Mouse (Mus musculus): ENCODE measurements at regions not wholly inside any gene's neighbourhood (a gene's known extent, or its start where the extent isn't known, plus 50 kb on each side); places are given as distances from the start of the nearest gene placed in this dataset.
A peak's percentile ranks its signal among the peaks of the same experiment; 100 is the strongest.

DNA sequence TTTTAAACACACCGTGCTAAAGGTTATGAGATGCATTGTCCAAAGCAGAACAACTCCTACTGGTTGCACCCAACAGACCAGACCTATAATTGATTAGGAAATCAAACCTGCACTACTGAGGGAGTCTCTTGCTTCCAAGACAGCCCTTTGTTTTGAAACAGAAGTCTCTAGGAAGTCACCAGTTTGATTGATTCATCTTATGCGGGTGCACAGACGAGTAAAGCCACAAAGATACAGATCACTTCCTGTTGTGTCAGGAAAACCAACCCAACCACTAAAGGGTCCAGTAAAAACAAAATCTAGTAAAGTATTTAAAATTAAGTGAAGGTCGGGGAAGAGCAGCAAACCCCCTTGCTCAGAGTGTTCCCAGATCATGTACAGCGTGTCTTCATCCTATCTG, 58.3 kb upstream of the N6amt1 start:
- DNase-seq (ENCODE audit: low read depth, low spot score), result no peak

DNA sequence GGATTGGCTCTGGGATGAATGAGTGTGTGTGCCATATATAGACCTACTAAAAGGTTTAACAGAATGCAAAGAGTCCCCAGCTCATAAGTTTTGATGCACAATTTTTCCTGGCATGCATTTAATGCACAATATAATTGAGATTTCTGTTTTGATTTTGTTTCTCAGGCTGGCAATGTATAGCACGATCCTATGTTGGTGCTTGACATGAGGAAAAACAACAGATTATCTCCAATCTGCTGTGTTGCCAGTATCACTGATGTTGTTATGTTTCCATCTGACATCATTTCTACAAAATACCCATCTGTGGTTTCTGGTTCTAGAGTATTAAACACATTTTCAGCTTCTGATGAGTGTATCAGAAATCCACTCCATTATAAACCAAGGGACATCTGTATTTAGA, 61.2 kb upstream of the N6amt1 start:
- no peak for DNase-seq (ENCODE audit: low read depth, low spot score)

DNA sequence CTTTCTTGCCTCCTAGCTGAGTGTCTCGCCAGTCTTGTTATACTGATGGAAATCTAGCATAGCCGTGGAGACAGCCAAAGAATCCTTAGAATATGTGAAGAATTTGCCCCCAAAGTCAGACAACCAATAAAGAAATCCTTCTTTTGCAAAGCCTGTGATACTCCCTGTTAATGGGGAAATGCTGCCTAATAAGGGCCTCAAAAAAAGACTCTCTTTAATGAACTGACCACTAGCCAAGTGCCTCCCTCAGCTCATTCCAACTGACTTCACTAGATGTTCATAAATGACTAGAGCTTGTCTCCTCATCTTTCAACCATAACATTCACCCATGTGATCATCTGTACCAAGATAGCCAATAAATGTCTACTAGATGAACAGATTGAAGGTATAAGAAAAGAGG, 62.3 kb upstream of the N6amt1 start:
- no peak for DNase-seq (ENCODE audit: low read depth, low spot score)

DNA sequence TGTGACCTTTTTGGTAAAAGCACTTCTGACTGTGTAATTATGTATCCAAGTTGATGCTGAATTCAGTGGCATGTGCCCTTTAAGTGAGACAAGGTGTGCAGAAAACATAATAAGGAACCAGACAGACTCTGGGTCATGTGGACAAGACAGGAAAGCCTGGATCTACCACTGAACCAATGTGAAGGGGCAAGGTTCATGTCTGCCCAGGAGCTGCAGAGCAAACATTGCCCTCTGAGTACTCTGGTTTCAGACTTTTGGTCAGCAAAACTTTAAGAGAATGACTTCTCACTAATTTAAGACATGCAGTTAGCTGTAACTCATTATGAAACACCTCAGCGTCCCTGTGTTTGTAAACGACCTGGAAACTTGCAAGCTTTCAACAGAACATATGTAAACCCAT, 68.3 kb upstream of the N6amt1 start:
- DNase-seq (ENCODE audit: low read depth, low spot score), result no peak

DNA sequence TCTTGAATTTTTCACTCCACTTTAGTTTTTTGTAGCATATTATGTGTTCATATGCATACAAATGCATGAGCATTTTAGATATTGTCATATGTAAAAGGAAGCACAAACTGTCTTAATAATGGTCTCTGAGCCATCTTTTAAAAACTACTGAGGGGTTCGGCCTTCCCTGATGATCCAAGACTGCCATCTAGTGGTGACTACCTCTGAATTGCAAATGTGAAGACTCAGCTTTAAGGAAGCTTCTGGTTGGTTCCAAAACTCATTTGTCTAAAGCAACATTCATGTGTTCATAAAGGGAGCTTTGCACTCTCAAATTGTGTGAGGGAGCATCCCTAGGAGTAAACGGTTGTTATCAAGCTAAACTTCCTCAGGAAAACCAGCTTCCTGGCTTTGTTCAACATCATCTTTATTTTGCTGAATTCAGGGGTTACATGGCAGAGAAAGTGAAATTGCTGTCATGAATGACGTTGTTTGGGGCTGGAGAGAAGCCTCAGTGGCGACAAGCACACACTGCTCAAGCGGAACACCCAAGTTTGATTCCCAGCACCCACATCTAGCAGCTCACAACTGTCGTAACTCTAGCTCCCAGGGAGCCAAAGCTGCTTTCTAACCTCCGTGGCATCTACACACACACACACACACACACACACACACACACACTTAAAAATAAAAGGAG, 69.0 kb upstream of the N6amt1 start:
- DNase-seq (ENCODE audit: low read depth, low spot score), result no peak

DNA sequence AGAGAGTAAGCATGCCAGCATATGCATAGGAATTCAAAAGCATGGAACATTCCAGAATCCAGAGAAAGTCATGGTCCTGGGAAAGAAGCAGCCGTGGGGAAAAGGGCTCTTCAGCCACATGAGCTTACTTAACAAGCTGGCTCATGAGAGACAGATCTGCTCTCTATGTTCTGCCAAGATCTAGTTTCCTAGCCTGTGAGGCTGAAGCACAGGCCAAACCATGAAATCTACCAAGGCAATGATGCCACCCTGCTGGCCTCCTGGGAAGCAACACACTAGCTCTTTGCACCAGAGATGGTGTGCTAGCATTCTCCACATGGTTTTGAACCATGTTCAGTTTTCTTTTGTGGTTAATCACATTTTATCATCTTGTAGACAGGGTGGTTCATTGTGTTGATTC, 75.5 kb upstream of the N6amt1 start:
- DNase-seq (ENCODE audit: low read depth, low spot score), result no peak

DNA sequence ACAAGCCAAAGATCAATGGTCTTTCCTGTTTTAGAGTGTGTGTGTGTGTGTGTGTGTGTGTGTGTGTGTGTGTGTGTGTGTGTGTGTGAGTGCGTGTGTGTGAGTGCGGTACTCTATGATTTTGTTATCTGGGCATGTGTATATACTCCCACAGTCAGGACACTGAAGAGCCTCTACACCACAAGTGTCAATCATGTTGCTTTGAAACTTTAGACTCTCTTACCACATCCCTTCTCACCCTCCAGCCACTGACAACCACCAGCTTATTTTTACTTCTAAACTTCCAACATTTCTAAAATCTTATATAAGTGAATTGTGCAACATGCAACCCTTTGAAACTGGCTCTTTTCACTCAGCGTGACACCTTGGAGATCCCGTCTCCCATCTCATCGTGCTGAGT, 81.6 kb upstream of the N6amt1 start:
- no peak for DNase-seq (ENCODE audit: low read depth, low spot score)

DNA sequence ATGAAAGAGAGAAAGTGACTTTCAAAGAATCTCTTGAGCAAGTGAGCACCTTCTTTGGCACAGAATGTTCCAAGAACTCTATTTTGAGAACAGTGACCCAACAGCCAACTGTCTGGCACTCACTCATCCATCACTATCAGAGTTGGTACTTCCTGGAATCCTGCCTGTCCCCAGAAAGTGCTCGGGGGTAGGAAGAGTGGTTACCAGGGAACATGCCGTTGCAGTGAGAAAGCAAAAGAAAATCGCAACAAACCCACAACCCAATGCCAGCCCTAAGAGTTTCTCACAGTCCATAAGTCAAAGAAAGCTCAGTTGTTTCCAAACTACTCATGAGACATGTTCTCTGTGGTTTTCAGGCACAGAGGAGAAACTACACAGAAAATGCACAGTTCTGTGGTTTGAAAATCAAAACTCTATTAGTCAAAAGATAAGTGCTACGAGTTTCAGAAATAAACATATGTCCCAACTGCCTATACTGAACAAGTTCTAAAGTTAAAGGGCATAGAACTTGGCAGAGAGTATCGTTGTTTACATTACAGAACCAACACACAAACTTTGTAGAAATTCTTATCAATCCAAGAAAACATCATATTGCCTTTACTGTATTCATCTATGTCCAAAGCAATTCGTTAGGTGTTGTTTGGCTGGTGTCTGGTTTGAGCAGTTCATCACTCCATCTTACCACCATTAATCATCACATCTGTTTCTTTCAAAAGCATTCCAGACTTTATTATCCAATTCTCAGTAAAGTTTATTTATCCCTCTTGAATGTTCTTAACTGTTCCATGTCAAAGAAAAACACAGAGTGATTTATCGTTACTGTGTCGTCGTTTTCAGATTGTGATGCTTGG, 85.8 kb upstream of the N6amt1 start:
- no peak for DNase-seq (ENCODE audit: low read depth, low spot score)

DNA sequence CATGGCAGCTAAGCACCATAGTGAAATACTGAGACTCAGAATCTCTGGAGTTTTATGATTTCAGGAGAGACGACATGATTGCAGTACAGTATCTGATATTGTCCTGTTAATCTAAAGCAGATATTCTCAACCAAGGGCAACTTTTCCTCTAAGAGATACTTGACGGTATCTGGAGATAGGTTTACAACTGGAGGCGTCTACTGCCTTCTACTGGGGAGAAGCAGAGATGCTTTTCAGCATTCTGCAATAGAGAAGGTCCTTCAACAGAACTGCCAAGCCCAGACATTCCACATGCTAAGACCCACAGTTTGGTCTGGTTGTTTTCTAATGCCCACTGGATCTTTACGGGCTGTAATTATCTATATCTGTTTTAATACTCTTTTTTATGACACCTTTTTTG, 86.5 kb upstream of the N6amt1 start:
- DNase-seq (ENCODE audit: low read depth, low spot score), result no peak

DNA sequence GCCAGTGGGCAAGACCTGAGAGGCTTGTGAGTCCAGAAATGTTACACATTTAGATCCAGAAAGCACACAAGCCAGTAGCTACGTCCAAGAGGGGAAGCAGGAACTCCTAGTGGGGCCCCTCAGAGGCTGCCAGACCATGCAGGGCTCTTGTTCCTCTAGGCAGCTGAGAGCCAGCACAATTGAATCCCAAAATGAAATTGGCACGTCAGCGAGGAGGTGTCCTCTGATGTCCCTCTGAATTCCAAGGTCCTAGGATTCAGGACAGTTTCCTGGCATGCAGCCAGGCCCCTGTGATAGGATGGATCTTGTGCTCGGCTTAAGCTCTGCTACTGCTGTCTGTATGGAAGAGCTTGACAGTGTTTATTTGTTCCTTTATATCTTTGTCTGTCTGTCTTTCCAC, 90.4 kb upstream of the N6amt1 start:
- no peak for DNase-seq (ENCODE audit: low read depth, low spot score)

DNA sequence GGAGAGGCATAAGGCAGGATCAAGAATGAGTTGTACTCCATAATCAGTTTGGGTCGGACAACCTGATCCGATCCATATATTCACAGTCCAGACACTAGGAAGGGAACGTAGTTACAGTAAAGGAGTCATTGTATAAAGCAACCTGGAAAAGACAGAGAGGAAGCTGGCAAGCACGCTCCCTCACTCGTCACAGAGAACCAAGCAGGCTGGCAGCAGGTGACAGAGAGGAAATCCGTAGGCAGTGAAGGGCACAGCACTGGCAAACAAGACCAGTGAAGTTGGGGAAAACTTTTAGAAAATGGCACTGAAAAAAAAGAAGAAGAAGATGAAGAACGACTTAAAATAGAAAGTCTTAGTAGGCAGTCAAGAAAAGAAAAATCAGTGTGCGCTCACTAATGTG, 90.9 kb upstream of the N6amt1 start:
- DNase-seq (ENCODE audit: low read depth, low spot score), result no peak

DNA sequence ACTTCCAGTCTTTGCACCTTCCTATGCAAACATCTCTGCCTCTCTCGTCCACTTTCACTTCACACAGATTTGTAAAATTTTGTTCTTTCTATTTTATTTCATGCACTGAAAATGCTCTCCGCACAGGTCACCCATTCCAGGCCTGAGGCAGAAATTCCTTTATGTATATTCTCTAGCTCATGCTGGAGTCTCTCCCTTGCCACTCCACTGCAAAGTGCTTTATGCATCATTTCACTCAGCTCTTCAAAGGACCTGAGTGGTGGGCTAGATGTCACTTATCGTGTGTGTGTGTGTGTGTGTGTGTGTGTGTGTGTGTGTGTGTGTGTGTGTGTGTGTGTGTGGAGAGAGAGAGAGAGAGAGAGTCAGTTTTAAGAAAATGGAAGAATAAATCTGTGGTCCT, 91.5 kb upstream of the N6amt1 start:
- no peak for DNase-seq (ENCODE audit: low read depth, low spot score)

DNA sequence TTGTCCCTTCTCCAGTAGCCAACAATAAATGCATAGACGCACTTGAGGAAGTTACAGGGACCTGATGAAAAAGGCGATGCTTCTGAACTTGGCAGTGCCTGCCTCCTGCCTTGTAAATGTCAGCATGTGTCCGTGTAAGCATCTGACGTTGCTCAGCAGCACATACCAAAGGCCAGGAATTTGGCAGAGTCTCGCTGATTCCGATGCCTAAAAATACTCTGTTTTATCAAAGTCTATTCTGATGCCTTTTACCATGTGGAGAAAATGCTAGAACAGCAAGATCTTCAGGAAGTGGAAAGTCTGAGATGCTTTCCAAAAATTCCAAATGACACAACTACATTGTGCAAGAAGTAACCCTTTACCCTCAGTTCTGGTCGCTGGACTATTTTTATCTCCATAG, 92.5 kb upstream of the N6amt1 start:
- DNase-seq (ENCODE audit: low read depth, low spot score), result no peak

DNA sequence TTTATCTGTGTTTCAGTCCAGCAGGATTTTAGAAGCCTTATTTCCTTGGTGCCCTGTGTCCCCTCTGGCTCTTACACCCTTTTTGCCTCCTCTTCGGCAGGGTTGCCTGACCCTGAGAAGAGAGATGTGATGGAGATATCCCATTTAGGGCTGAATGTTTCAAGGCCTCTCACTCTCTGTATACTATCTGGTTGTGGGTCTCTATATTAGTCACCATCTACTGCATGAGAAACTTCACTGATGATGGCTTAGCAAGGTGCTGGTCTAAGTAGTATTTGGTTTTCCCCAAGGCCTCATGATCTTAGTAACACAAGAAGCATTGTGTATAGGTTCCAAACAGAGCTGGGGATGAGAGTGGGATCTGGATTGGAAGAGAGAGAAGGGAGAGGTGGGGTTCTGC, 99.2 kb upstream of the N6amt1 start:
- DNase-seq (ENCODE audit: low read depth, low spot score), result no peak

DNA sequence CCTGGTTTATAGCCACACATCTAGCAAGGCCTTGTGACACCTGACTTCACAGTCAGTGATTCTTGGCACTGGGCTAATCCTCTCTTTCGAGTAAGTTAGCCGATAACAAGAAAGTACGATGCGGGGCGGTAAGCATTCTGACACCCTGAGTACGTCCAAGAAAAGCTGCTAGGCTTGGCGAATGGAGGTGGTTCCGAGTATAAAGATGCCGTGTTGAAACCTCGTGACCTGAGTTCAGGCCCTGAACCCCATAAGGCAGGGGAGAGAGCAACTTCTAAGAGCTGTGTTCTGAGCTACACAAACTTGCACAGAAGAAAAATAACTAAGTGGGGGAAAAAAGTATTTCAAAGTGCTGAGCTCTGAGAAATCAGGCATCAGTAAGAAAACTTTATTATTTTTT, 103.5 kb upstream of the N6amt1 start:
- DNase-seq (ENCODE audit: low read depth, low spot score), result no peak

DNA sequence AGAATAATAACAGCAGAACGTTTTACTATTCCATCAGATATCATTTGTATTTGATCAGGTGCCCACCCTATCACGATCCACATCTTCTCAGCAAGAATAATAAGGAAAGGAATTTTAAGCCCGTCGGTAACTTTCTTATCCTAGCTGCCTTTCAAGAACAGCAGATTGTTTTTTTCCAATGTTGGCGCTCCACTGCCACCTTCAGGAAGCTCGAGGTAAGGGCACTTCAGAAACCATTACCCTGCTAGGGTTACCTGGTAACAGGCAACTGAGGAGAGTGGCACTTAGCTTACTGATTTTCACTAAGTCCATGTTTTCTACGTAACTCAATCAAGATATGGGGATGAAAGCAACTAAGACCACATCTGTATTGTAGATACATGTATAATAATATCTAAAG, 104.1 kb upstream of the N6amt1 start:
- DNase-seq (ENCODE audit: low read depth, low spot score), result no peak

DNA sequence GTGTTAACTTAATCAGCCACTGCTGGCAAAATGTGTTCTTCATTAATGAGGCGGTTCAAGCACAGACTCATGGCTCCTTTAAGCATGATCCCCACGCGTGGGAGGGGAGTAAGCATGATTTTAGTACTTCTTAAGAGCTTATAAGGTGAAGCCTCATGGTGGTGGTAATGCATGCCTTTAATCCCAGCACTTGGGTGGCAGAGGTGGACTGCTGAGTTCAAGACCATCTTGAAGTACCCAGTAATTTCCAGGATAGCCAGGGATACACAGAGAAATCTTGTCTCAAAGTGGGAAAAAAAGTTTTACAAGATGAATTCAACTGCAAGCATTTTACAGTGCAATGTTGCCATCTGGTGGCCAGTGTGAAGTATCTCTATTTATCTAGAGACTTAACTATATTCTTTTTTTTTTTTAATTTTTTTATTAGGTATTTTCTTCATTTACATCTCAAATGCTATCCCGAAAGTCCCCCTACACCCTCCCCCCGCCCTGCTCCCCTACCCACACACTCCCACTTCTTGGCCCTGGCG, 105.4 kb upstream of the N6amt1 start:
- peak; percentile 44 for DNase-seq (ENCODE audit: low read depth, low spot score)

DNA sequence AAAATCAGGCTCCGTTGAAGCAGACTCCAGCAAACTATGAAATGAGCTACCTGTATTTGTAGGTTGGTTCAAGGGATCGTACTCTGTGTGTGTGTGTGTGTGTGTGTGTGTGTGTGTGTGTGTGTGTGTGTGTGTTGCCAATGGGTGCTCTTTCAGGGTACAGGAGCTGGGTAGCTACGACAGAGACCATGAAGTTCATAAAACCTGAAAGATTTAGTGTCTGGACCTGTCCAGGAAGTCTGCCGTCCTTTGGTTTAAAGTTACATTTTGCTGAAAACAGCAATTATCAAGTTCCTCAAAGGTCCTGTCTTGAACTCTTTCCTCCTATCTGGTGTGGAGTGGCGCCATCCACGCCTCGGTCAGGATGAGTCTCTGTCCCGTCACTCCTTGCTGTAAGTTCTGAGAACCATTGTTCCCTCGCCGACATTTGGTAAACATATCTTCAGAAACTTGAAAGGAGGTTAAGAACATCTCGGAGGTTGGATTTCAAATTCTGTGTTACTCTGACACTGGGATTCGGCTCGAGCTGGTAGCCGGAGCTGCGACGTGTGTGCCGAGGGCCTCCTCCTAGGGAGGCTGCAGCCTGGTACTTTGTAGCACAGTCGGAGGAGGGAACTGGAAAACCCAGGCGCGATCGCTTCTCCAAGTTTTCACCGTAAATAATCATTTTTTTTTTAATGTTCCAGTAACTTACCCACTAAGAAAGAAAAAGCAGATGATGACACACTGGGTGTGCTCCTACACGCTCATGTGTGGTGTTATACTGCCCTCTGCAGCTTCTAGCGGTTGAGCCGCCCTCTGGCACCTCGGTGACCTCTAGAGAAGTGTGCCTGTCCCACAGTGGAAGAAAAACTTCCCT, 107.8 kb upstream of the N6amt1 start:
- no peak for DNase-seq (ENCODE audit: low read depth, low spot score)

DNA sequence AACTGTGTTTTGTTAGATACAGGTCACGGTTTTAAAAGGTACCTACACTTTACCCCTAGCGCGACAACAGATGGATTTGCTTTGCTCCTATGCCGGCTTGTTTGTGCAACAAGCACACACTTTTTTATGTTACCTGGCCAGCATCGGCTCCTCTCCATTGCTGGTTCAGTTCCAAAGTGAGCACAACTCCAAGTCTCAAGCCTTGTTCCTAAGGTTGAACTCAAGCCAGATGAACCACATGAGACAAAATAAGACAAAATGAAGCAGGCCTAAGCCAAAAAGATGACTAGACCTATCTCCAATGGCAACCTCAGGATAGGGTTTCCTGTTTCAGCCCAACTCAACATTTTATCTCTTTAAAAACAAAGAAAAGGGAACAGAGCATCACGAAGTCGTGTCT, 108.5 kb upstream of the N6amt1 start:
- DNase-seq (ENCODE audit: low read depth, low spot score), result no peak

DNA sequence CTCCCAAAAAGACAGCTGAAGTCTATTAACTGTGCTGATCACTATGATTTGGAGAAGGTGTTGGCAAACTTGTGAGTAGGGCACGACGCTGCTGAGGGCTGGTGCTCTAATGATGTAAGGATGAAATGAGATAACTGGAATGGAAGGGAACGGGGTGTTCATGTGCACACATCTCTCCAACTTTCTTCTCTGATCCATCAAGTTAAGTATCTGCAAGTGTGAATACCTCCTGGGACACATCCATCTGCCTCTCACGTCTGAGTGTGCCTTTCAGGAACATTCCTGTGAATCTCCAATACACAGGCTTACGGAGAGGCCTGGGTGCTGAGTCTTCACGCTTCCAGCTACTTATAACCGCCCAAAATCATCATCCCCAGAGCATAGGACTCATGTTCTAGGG, 112.0 kb upstream of the N6amt1 start:
- DNase-seq (ENCODE audit: low read depth, low spot score), result no peak

DNA sequence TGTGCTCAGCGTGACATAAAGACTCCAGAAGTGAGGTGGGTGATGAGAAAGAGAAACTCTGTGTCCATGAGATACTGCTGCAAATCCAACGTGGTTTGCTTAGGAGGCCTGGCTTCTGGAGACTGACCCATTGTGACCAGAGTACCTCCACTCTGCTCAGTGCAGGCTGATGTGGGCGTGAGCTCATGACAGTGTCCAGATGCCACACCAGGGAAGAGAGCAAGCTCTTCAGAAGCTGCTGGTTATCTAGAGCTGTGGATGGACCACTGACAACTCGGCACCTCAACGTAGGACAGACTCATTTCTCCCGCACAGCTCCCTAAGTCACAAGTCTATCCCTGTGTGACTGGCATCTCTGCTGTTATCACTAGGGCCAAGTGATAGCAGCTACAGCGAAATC, 114.9 kb upstream of the N6amt1 start:
- no peak for DNase-seq (ENCODE audit: low read depth, low spot score)

DNA sequence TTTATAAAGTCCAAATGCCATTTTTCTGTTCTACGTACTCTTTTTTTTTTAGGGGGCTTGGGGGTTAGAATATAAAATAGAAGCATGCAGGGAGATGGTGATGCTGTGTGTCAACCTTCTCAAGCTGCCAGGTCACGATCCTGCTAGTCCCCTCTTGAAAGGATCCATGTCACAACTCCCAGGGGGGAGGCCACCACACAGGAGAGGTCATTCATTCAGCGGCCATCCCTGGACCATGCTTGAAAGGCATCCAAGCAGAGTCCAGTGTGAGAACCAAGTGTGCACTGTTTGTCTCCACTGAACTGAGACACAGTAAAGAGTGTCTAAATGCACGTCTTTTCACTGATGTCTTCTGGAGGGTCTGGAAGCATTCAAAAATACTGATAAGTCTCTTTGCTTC, 119.8 kb upstream of the N6amt1 start:
- no peak for DNase-seq (ENCODE audit: low read depth, low spot score)
